Mouse (Mus musculus): ENCODE results near the gene Cntf.
A peak's percentile ranks its signal among the peaks of the same experiment; 100 is the strongest.

Gene Cntf

GRCm38 (mm10) chr19:12765308-12765707 is at the start of gene Cntf:
Cntf (minus strand) TSS chr19:12765632.
- no peak for DNase-seq

GRCm38 (mm10) chr19:12813883-12814282 is 48.5 kb upstream of the Cntf start:
- no peak for DNase-seq

DNA sequence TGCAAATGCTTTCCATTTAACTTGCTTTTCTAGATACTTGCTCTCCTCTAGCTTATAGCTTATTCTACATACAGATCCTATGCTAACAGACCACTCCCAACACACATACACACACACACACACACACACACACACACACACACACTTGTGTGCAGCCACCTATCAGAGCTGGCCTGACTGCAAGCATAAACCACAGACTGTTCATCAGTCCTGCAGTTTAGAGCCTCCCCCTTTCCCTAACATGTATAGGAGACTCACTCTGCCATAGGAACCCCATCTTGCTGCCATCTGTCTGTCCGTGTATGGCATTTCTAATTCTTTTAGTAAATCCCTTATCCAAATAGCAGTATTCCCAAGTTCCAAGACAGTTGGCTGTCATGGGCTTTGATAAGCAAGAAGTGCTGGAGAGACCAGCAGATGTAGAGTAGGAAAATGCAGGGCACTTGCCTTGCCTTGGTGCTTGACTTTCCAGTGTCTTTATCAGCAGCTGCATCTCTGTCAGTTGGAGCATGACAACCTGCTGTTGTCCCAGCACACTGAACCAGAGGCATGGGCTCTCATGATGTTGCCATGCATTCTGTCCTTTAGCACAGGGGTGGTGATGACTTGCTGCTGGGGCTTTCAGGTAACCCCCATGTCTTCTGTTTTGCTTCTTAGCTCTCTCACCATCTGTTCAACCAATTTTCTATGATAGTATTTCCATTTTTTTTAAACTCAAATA is 47.4 kb upstream of the Cntf start:
- no peak for DNase-seq

DNA sequence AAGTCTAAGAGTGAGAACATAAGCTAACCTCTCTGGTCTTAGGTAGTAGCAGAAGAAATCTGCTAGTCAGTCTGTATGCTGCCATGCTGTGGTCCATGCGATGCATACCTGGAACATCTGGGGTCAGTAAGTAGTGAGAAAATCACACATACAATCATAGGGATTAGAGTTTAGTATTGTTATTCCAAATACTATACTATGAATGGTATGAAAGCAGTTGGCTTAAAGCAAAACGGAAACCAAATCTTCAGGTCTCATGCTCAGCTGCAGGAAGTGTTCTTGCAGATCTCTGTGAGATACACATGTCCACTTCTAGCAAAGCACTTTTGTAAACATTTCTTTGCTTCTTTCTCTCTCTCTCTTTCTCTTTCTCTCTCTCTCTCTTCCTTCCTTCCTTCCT is 40.8 kb upstream of the Cntf start:
- DNase-seq = no peak

- peak; percentile 35 for DNase-seq
These were observed 40.3 kb upstream of the Cntf start for GRCm38 (mm10) chr19:12805730-12806129.

DNA sequence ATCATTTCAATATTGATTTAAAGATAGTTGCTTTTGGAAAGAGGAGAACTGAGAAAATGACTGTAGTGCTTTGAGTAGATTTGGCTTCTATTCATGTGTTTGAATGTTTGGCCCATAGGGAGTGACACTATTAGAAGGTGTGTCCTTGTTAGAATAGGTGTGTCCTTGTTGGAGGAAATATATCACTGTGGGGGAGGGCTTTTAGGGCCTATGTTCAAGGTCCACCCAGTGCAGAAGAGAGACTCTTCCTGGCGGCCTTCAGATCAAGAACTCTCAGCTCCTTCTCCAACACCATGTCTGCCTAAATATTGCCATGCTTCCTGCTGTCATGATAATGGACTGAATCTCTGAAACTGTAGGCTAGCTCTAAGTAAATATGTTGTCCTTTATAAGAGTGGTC is 38.8 kb upstream of the Cntf start:
- DNase-seq = no peak

DNA sequence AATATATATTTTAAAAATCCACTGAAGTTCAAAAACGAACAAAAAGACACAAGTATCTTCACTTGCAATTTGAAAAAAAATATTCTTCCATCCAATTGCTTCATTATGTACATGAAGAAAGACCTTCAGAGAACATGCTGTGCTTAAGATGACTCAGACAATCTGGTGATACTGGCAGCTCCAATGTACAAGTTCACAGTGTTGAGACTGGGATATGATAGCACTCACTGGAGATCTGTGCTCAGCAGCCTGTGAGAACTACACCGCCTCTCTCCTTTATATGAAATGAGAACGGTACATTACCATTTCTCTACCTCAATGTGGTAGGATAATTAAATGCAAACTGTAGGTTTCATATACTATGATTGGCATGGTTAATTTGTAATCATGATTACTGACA is 37.4 kb upstream of the Cntf start:
- DNase-seq = no peak

DNA sequence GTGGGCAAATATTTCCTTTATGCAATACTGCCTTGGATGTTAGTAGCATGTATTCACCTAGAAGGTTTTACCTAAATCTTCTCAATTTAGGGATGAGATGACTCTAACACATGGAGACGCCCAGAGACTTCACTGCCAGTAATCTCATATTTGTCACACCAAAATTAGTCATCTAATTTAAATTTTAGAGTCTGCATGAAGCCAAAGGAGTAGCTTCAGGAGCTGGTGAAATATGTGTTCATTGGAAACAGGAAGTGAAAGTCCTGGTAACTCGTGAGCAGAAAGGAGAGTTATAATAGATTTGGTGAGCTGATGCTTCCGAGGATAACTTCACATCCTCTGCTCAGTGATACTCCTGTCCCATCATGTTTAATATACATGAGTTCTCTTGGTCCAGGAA is 35.6 kb upstream of the Cntf start:
- DNase-seq = peak; percentile 42

DNA sequence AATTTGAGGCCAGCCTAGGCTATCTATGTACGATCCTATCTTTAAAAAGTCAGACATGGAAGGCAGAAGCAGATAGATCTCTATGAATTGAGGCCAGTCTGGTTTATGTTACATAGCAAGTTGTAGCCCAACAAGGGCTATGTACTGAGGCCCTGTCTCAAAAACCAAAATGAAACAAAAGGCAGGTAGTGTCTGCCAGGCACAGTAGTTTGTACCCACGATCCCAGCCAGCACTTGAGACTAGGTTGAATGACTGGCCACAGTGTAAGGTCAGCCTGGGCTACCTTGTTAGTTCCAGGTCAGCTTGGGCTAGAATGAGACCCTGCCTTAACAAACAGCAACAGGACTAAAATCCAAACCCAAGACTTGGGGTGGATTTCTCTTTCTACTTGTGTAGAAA is 35.2 kb upstream of the Cntf start:
- DNase-seq = no peak

GRCm38 (mm10) chr19:12799081-12799480 is 33.6 kb upstream of the Cntf start:
- no peak for DNase-seq

DNA sequence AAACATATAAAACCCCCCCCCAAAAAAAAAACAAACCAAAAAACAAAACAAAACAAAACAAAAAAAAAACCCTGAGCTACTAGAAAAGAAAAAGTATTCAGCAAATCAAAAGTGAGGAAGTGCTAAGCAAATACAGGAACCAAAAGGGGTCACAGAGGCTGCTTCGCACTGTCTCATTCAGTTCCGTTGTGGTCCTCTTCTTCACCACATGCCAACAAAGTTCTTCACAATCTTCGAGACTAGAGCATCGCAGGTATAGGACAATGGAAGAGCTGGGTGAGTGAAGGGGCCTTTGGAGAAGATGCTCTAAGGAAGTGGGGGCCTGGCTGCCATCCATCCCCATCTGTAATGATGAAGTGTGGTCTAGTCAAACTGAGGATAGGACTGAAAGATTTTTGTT is 33.0 kb upstream of the Cntf start:
- peak; percentile 42 for DNase-seq

- DNase-seq = peak; percentile 50
These were observed 31.6 kb upstream of the Cntf start for GRCm38 (mm10) chr19:12797071-12797470.

- DNase-seq = peak; percentile 77
These were observed 31.0 kb upstream of the Cntf start for GRCm38 (mm10) chr19:12796328-12796931.

DNA sequence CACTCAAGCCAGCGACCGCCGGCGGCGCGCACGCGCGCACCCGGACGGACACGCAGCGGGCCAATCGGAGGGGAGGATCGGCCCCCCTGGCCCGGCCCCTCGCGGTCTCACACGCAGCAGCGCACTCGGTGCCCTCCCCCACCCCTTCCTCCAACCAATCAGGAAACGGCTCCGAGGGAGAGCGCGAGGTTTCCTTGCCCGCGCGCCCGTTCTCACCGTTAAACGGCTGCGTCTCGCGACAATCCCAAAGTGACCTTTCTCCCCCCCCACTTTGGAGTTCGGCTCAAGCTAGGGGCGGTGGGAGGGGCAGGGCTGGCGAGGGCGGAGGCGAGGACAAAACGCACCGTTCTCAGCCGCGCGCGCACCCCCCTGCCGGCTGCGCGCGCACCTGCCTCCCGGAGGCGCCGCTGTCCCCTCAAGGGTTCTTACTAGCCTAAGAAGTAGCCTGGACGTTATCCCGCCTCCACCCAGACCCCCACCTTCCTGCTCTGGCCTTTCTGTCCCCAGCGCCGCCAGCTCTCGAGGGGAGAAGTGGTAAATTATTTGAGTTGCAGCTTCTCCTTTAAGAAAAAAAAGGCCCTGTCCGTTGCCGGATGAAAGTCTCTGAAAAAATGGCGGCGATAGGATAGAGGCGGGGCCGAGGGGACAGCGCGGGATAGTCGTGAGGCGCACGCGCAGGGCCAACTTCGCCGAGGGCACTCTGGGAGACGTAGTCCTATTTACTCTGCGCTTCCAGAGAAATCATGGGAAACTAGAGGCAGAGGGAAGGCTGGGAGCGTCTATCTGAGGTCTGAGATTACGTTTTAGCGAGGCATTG is 30.3 kb upstream of the Cntf start, which contains the start of the genes Zfp91 and Lpxn:
TSS of gene Zfp91 (minus strand) at position 616 of the 817 bp plus-strand sequence.
TSS of gene Lpxn (plus strand) at position 683 of the 817 bp plus-strand sequence.
- DNase-seq = peak; percentile 98

GRCm38 (mm10) chr19:12795110-12795509 is 29.7 kb upstream of the Cntf start:
- DNase-seq = no peak

DNA sequence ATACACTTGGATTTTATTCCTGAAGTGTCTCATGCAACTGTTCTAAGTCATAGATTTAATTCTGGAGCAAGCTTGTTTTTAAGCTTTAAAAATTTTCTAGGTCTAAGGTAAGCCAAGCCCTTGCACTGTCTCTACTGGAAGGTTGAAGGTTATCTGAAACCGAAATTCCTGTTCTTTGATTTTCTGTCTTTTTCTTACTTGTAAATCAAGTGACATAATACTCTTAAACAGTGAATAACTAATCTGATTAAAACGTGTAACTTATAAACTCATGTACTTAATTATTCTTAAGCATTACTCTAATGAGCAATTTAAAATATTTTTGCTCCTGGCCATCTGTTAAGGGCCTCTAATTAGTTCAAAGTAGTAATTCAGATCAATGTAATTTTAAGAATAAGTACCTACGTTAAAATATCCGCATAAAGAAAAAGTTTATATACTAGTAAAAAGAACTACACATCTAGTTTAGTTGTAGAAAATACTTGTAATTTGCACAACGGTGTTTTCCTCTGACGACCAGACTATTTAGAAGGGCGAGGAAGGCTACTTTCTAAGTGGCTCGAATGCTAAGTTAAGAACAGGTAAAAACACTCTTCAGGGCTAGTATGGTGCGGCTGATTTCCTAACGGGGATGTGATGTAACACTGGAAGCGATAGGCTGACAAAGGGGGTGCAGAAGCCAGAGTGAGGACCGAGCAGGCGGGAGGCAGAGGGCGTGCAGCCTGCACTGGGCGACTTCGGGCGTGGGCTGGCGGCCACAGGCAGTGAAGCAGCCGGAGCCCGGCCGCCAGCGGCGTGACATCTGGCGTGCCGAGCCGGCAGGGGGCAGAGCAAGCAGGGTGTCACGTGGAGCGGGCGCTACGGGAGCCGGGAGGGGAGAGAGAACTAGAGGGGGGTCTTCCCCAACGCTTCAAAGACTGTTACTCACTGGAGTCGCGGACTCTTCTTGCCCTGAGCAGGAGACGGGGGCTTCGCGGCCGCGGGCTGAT is 28.9 kb upstream of the Cntf start:
- DNase-seq = peak; percentile 96

GRCm38 (mm10) chr19:12792374-12792773 is 26.9 kb upstream of the Cntf start:
- DNase-seq = no peak

GRCm38 (mm10) chr19:12787721-12788120 is 22.3 kb upstream of the Cntf start:
- DNase-seq = no peak

- DNase-seq = no peak
These were observed 21.5 kb upstream of the Cntf start for GRCm38 (mm10) chr19:12786803-12787395.

GRCm38 (mm10) chr19:12780437-12780836 is 15.0 kb upstream of the Cntf start:
- no peak for DNase-seq

GRCm38 (mm10) chr19:12770888-12771287 is 5.5 kb upstream of the Cntf start:
- peak; percentile 57 for DNase-seq
